Mouse (Mus musculus) limb, embryonic 14.5 days (tissue): ENCODE measurements at regions not wholly inside any gene's neighbourhood (a gene's known extent, or its start where the extent isn't known, plus 50 kb on each side); places are given as distances from the start of the nearest gene placed in this dataset.
A peak's percentile ranks its signal among the peaks of the same experiment; 100 is the strongest.

ENCODE experiments used
- ATAC-seq: fragments of 200-750 bp; cut with Nextera tagmentation; 2 replicates; pipeline ENCODE4 v1.8.0; 2017; ENCODE audit warnings: low read depth, moderate number of reproducible peaks, moderate TSS enrichment; ENCODE audit not compliant: low FRiP score
- DNase-seq: peaks from one replicate; pipeline ENCODE4 v3.0.0-alpha.2; 2015; ENCODE audit warnings: low spot score
- H3K27ac ChIP-seq: fragments of 300-500 bp; sonication (generic); replicated peaks from 2 replicates; pipeline ENCODE4 v1.5.1; 2014; ENCODE audit warnings: low read depth, mild to moderate bottlenecking, low read length, moderate library complexity, mixed read lengths
- H3K27me3 ChIP-seq: fragments of 300-500 bp; sonication (generic); 2 replicates; pipeline ENCODE4 v1.6.1; 2014; ENCODE audit warnings: low read length, mixed read lengths; ENCODE audit not compliant: control insufficient read depth, insufficient read depth
- H3K36me3 ChIP-seq: fragments of 300-500 bp; sonication (generic); 2 replicates; pipeline ENCODE4 v1.6.1; 2014; ENCODE audit warnings: mild to moderate bottlenecking, low read length, moderate library complexity, mixed read lengths; ENCODE audit not compliant: control insufficient read depth, insufficient read depth
- H3K4me1 ChIP-seq: fragments of 300-500 bp; sonication (generic); 2 replicates; pipeline ENCODE4 v1.6.1; 2014; ENCODE audit warnings: antibody characterized with exemption, low read length, mixed read lengths; ENCODE audit not compliant: control insufficient read depth, insufficient read depth
- H3K4me2 ChIP-seq: fragments of 300-500 bp; sonication (generic); replicated peaks from 2 replicates; pipeline ENCODE4 v1.6.1; 2014; ENCODE audit warnings: low read depth, mild to moderate bottlenecking, low read length, moderate library complexity; ENCODE audit not compliant: severe bottlenecking
- H3K4me3 ChIP-seq: fragments of 300-500 bp; sonication (generic); replicated peaks from 2 replicates; pipeline ENCODE4 v1.5.1; 2014; ENCODE audit warnings: low read length
- H3K9ac ChIP-seq: fragments of 300-500 bp; sonication (generic); 2 replicates; pipeline ENCODE4 v1.6.1; 2014; ENCODE audit warnings: mild to moderate bottlenecking, low read depth, low read length, moderate library complexity; ENCODE audit not compliant: severe bottlenecking
- H3K9me3 ChIP-seq: fragments of 300-500 bp; sonication (generic); 2 replicates; pipeline ENCODE4 v1.6.1; 2016; ENCODE audit warnings: low read length; ENCODE audit not compliant: control insufficient read depth
- POLR2A ChIP-seq: fragments of 200-500 bp; IDR thresholded peaks from 2 replicates; pipeline ENCODE4 v1.8.0; 2012; ENCODE audit warnings: inconsistent platforms, mild to moderate bottlenecking, moderate library complexity, borderline replicate concordance; ENCODE audit not compliant: insufficient read depth, insufficient read length; ENCODE audit errors: extremely low read depth
- WGBS: fragments of 180-500 bp; shearing (Covaris S2); extraction: QIAGEN DNeasy Blood & Tissue Kit; methylation state at CpG from one replicate; pipeline ENCODE4 v1.1.7; 2014; 5-methylcytosine and 5-hydroxymethylcytosine counted together

GRCm38 (mm10) chr2:56025059-56025458 is 589.3 kb downstream of the Kcnj3 start:
- ATAC-seq (0 out of 2 replicates have a peak, but pooled peaks have one; percentile 65), DNase-seq (peak; percentile 84)
- no peak overlapping the region for H3K9ac ChIP-seq
- no peaks in the 10 kb centered on the region for H3K9me3 ChIP-seq
- WGBS, result 10% methylated on average over 5 of the region's 5 CpGs
- H3K4me2 ChIP-seq, result no peak overlapping the region
- no peak overlapping the region for H3K27ac ChIP-seq
- TF ChIP-seq POLR2A, result no peak
- no peaks in the 10 kb centered on the region for H3K27me3 ChIP-seq
- H3K4me1 ChIP-seq, result no peaks in the 10 kb centered on the region
- H3K4me3 ChIP-seq, result no peak overlapping the region
- no peaks in the 10 kb centered on the region for H3K36me3 ChIP-seq

GRCm38 (mm10) chr2:56028958-56029357 is 593.2 kb downstream of the Kcnj3 start:
- ATAC-seq (no peak), DNase-seq (no peak)
- Histone ChIP-seq H3K27me3 (no peaks in the 10 kb centered on the region), H3K36me3 (no peaks in the 10 kb centered on the region), H3K4me3 (no peak overlapping the region), H3K4me1 (no peaks in the 10 kb centered on the region), H3K4me2 (no peak overlapping the region), H3K9me3 (no peaks in the 10 kb centered on the region), H3K27ac (no peak overlapping the region), H3K9ac (no peak overlapping the region)
- WGBS, result 76% methylated on average over 2 of the region's 2 CpGs
- TF ChIP-seq POLR2A, result no peak
